Mouse (Mus musculus): ENCODE results near the gene Cenpe. TPM values are rescaled to one million over a fixed set of nuclear protein-coding genes. Genes with fewer than 3 reads are reported as not detected.
A peak's percentile ranks its signal among the peaks of the same experiment; 100 is the strongest.

Gene Cenpe
- polyA plus RNA-seq, 1 experiment from 2014 or later, result 23.5 TPM

DNA sequence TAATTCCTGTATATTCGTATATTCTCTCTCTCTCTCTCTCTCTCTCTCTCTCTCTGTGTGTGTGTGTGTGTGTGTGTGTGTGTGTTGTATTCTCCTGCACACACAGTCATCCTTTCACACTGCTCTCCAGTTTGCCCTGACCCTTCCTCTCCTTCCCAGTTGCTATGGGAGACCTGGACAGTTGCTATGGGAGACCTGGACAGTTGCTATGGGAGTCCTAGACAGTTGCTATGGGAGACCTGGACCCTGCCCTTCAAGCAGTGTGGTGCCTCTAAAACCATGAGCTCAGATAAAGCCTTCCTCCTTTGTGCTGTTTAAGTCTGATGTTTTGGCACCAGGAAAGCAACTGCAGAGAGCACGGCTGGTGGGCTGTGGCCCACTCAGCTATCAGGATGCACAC, 101.4 kb downstream of the Cenpe start:
- Histone ChIP-seq H3K4me2 (replicated peaks) (no peak overlapping the region), H3K9ac (no peak overlapping the region), H3K27ac (no peak overlapping the region), H3K4me1 (replicated peaks) (no peaks in the 10 kb centered on the region), H3K36me3 (no peaks in the 10 kb centered on the region), H3K4me3 (replicated peaks) (no peak overlapping the region), H3K9me3 (no peaks in the 10 kb centered on the region), H3K27me3 (replicated peaks) (no peaks in the 10 kb centered on the region)
- no peak for ATAC-seq
- 85% methylated on average over 2 of the region's 2 CpGs for whole genome bisulfite sequencing

DNA sequence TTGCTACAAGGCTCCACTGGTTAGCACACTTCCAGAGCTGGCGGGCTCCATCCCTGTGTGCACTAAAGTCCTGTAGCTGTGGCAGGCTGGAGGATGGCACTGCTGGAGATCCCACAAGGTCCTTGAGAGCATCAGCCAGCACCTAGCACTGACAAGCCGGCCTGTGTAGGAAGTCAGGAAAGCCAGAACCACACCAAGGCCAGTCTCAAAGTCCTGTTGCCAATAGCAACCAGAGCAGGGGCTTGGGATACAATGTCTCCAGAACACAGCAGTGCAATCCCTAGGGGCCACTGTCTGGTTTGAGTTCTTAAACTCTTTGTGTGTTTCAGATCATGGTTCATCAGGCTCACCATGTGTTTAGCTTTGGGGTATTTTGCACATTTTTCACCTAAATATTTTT, 102.5 kb downstream of the Cenpe start:
- H3K36me3 ChIP-seq, result no peaks in the 10 kb centered on the region
- no peak overlapping the region for H3K9ac ChIP-seq
- no peaks in the 10 kb centered on the region for H3K9me3 ChIP-seq
- 50% methylated on average over 2 of the region's 2 CpGs for WGBS
- no peak overlapping the region for H3K4me2 ChIP-seq (replicated peaks)
- no peaks in the 10 kb centered on the region for H3K4me1 ChIP-seq (replicated peaks)
- no peak overlapping the region for H3K27ac ChIP-seq
- no peak overlapping the region for H3K4me3 ChIP-seq (replicated peaks)
- H3K27me3 ChIP-seq (replicated peaks), result no peaks in the 10 kb centered on the region
- peak; percentile 39; the same call in 1 of the 2 replicates for ATAC-seq

DNA sequence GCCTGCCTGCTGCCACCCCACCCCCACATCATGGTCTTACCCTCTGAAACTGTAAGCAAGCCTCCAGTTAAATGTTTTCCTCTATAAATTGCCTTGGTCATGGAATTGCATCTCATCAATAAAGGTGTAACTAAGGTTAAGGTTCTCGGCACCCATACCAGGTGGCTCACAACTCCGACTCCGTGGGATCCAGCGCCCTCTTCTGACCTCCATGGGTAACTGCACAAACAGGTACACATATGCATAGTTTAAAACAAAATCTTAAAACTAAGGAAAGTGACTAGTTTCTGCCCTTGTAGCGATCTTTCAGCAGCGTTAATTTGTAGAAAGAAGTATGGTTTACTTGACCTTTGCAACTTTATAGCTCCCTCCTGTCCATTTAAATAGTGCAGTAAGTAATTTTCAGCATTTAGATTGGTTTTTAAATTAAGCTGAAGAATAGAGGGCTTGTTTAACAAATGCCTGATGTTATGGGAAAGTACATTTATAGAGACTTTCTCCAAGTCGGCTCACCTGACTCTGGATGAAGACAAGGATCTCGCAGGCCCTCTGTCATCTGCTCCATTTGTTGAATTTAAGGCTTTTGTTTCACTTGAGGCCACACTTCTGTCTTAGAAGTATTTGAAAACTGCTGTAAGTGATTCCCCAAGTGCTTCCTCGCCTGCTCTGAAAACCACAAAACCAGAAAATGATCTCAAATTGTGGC, 103.5 kb downstream of the Cenpe start:
- 88% methylated on average over 9 of the region's 9 CpGs for WGBS
- no peak overlapping the region for H3K4me2 ChIP-seq (replicated peaks)
- H3K4me3 ChIP-seq (replicated peaks), result no peak overlapping the region
- H3K36me3 ChIP-seq, result no peaks in the 10 kb centered on the region
- H3K27ac ChIP-seq, result no peak overlapping the region
- no peak overlapping the region for H3K9ac ChIP-seq
- H3K27me3 ChIP-seq (replicated peaks), result no peaks in the 10 kb centered on the region
- ATAC-seq, result no peak
- no peaks in the 10 kb centered on the region for H3K9me3 ChIP-seq
- H3K4me1 ChIP-seq (replicated peaks), result no peaks in the 10 kb centered on the region

DNA sequence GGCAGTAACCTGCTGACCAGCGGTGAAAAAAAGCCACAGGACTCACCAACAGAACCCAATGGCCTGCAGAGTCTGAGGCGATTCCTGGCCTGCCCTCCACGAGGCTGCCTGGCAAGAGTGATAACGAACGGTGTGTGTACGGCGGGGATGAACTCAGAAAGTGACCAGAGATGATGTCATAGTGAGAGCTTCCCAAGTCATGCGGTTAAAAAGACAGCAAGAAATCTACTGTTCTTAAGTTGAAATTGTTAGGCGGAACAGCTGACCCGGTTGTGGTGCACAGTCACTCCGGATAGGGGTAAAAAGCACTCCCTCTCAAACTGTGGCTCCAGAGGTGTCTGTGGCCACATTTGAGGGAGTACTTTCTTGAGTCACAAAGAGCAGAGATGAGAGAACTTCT, 106.0 kb downstream of the Cenpe start:
- H3K27me3 ChIP-seq (replicated peaks), result no peaks in the 10 kb centered on the region
- no peak overlapping the region for H3K4me3 ChIP-seq (replicated peaks)
- 75% methylated on average over 11 of the region's 11 CpGs for WGBS
- no peak overlapping the region for H3K9ac ChIP-seq
- no peaks in the 10 kb centered on the region for H3K36me3 ChIP-seq
- no peaks in the 10 kb centered on the region for H3K9me3 ChIP-seq
- no peak overlapping the region for H3K4me2 ChIP-seq (replicated peaks)
- no peak for ATAC-seq
- no peaks in the 10 kb centered on the region for H3K4me1 ChIP-seq (replicated peaks)
- no peak overlapping the region for H3K27ac ChIP-seq

Other genes starting within 250 kb of the Cenpe start
- gene Bdh2, start 68.7 kb downstream of the Cenpe start, polyA plus RNA-seq (2015; fragmentation: Nextera tagmentation; extraction: Ambion mirVana), result 7.1 and 8.9 TPM in 2 replicates
- 0.93 and 1.1 TPM in 2 replicates for gene Slc9b2, start 95.2 kb downstream of the Cenpe start, polyA plus RNA-seq (2015; fragmentation: Nextera tagmentation; extraction: Ambion mirVana)
- 0.10 and 0.25 TPM in 2 replicates for gene Slc9b1, start 135.5 kb downstream of the Cenpe start, polyA plus RNA-seq (2015; fragmentation: Nextera tagmentation; extraction: Ambion mirVana)
- 61.9 and 62.9 TPM in 2 replicates for gene Cisd2, start 211.4 kb downstream of the Cenpe start, polyA plus RNA-seq (2015; fragmentation: Nextera tagmentation; extraction: Ambion mirVana)
- 483 and 535 TPM in 2 replicates for gene Ube2d3, start 225.6 kb downstream of the Cenpe start, polyA plus RNA-seq (2015; fragmentation: Nextera tagmentation; extraction: Ambion mirVana)

All from intestine, embryonic 15.5 days (tissue).